ENCODE assay signal across 7 mouse cellular contexts in the genomic region with DNA sequence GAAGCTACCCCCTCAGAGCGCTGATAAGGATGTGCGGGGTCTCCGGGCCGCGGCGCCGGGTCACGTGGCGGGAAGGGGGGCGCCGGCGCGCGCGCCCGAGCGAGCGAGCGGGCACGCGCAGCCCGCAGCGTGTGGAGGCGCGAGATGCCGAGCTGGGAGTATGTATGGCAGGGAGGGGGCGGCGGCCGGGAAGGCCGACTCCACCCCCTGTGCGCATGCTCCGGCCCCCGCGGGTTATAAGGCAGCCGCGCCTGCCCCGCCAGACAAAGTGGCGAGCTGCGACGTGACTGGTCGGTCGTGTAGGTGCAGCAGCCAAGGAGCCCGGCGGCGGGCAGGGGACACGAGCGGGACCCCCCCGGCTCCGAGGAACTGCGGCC. TPM values are rescaled to one million over a fixed set of nuclear protein-coding genes. Genes with fewer than 3 reads are reported as not detected.
DNase-seq lines count a peak whose midpoint lies in the region; ATAC-seq lines count a peak whose summit lies in the region.

A gene (plus strand): TSS at position 266 of the 377 bp plus-strand sequence.

- DNase-seq in adrenal gland, postnatal 25 days = peak; percentile 95
- DNase-seq in heart, adult 18-20 months = peak; percentile 92 to 94
- DNase-seq in kidney, adult 8-10 months = peak; percentile 68 to 78
- peak; percentile 96 to 97 for DNase-seq in spleen, postnatal 10 days (ENCODE audit: low spot score in 2 of 2)

- H3K27me3 ChIP-seq in embryonic facial prominence, embryonic 12.5 days = no peaks in the 10 kb centered on the region
- H3K27me3 ChIP-seq in limb, embryonic 13.5 days = no peaks in the 10 kb centered on the region
- no peaks in the 10 kb centered on the region for H3K27me3 ChIP-seq in midbrain, embryonic 16.5 days (ENCODE audit: control insufficient read depth, insufficient read depth, low read depth, low read length)

- peak; percentile 96 for ATAC-seq in embryonic facial prominence, embryonic 12.5 days (ENCODE audit: insufficient number of reproducible peaks, insufficient read depth, low FRiP score, low TSS enrichment)
- ATAC-seq in limb, embryonic 13.5 days (ENCODE audit: low FRiP score, low read depth) = peak; percentile 98
- peak; percentile 98 for ATAC-seq in midbrain, embryonic 16.5 days

- no peaks in the 10 kb centered on the region for H3K4me1 ChIP-seq in embryonic facial prominence, embryonic 12.5 days
- peaks cover 12% of the 10 kb centered on the region; the same call in 1 of the 2 replicates for H3K4me1 ChIP-seq in limb, embryonic 13.5 days
- peaks cover 12% of the 10 kb centered on the region for H3K4me1 ChIP-seq in midbrain, embryonic 16.5 days (ENCODE audit: control insufficient read depth, insufficient read depth, low read length)

- H3K36me3 ChIP-seq in embryonic facial prominence, embryonic 12.5 days = no peaks in the 10 kb centered on the region
- no peaks in the 10 kb centered on the region for H3K36me3 ChIP-seq in limb, embryonic 13.5 days
- no peaks in the 10 kb centered on the region for H3K36me3 ChIP-seq in midbrain, embryonic 16.5 days (ENCODE audit: control insufficient read depth, insufficient read depth, low read length)

- WGBS in embryonic facial prominence, embryonic 12.5 days = under 1% methylated on average over 49 of the region's 50 CpGs
- WGBS in limb, embryonic 13.5 days = under 1% methylated on average over 50 of the region's 50 CpGs
- 0% methylated on average over 46 of the region's 50 CpGs for WGBS in midbrain, embryonic 16.5 days

- H3K9ac ChIP-seq in embryonic facial prominence, embryonic 12.5 days = peak within 1 kb of the TSS; percentile 84
- peak within 1 kb of the TSS; percentile 94 for H3K9ac ChIP-seq in limb, embryonic 13.5 days
- H3K9ac ChIP-seq in midbrain, embryonic 16.5 days (ENCODE audit: low read depth, low read length) = peak within 1 kb of the TSS; percentile 85

- peak within 1 kb of the TSS; percentile 86 for H3K4me3 ChIP-seq in embryonic facial prominence, embryonic 12.5 days
- H3K4me3 ChIP-seq in limb, embryonic 13.5 days = peak within 1 kb of the TSS; percentile 87
- peak within 1 kb of the TSS; percentile 87 for H3K4me3 ChIP-seq in midbrain, embryonic 16.5 days (ENCODE audit: low read depth, low read length)

- H3K4me2 ChIP-seq in embryonic facial prominence, embryonic 12.5 days (replicated peaks) = peak within 1 kb of the TSS; percentile 83
- peak within 1 kb of the TSS; percentile 88 for H3K4me2 ChIP-seq in limb, embryonic 13.5 days (replicated peaks)
- peak within 1 kb of the TSS; percentile 97 for H3K4me2 ChIP-seq in midbrain, embryonic 16.5 days (ENCODE audit: low read length)

- H3K9me3 ChIP-seq in embryonic facial prominence, embryonic 12.5 days = no peaks in the 10 kb centered on the region
- H3K9me3 ChIP-seq in limb, embryonic 13.5 days = no peaks in the 10 kb centered on the region
- no peaks in the 10 kb centered on the region for H3K9me3 ChIP-seq in midbrain, embryonic 16.5 days (replicated peaks; ENCODE audit: control insufficient read depth, low read length, poor library complexity, severe bottlenecking)

- peak within 1 kb of the TSS; percentile 63; the same call in 1 of the 2 replicates for H3K27ac ChIP-seq in embryonic facial prominence, embryonic 12.5 days
- peak within 1 kb of the TSS; percentile 79 for H3K27ac ChIP-seq in limb, embryonic 13.5 days
- peak within 1 kb of the TSS; percentile 55 for H3K27ac ChIP-seq in midbrain, embryonic 16.5 days (ENCODE audit: low read length)

RNA-seq across cellular contexts. Expression of the gene that starts here (rescaled TPM):
- total RNA-seq in adrenal gland, postnatal 25 days (2021) = 26.1 and 31.4 TPM in 2 replicates
- polyA plus RNA-seq in embryonic facial prominence, embryonic 12.5 days (2016; fragmentation: Nextera tagmentation; extraction: Ambion mirVana) = 30.8 and 35.7 TPM in 2 replicates
- 100 to 1,000 TPM; 156 to 159 TPM for total RNA-seq in heart, adult 18-20 months (2021)
- polyA plus RNA-seq in limb, embryonic 13.5 days (2015; fragmentation: Nextera tagmentation; extraction: Ambion mirVana) = 36.3 and 38.4 TPM in 2 replicates
- 8.9 and 10.2 TPM in 2 replicates for polyA plus RNA-seq in midbrain, embryonic 16.5 days (2015; fragmentation: Nextera tagmentation; extraction: Ambion mirVana)

Comparison
In these comparisons a context has a peak if more than half of its experiments do, and no peak if none do; other contexts are left out.
1. Peak in every context shown above with its lines: DNase-seq, ATAC-seq, H3K4me3 ChIP-seq and H3K27ac ChIP-seq.